Mouse (Mus musculus) gastrocnemius, postnatal 25 days (tissue): Measurements from ENCODE around the gene Dmpk. TPM values are rescaled to one million over a fixed set of nuclear protein-coding genes. Genes with fewer than 3 reads are reported as not detected.
A peak's percentile ranks its signal among the peaks of the same experiment; 100 is the strongest.
"Not testable (repeated sequence)": the region's sequence is repeated elsewhere in the genome, so short reads cannot be mapped to it uniquely, and the experiment has no call there.

Source experiments
- DNase-seq: peaks from one replicate; pipeline ENCODE4 v3.0.0; 2022
- long read RNA-seq, 2 experiments: library from polyadenylated mRNA; stranded (forward); transcript quantifications; one replicate each; pipeline ENCODE4 v2.0.0; 2021
- total RNA-seq, 2 experiments: library from RNA; stranded (reverse); gene quantifications; 1 replicate in 1 of 2; 2 replicates in 1 of 2; pipeline ENCODE4 v1.2.3; 2021

Gene Dmpk
- 100 to 1,000 TPM; 315 to 350 TPM for total RNA-seq
- long read RNA-seq, experiment 1, transcript Dmpk-210 (2 exons, 592 nt): minor isoform, 5 of 219 reads
- long read RNA-seq, experiment 1, transcript Dmpk-201 (15 exons, 2,761 nt): major isoform, 28 of 219 reads
- long read RNA-seq, experiment 1, partial matches to known transcripts: 59 of 219 reads
- long read RNA-seq, experiment 1, other reads (novel, unspliced or antisense): 124 of 219 reads
- long read RNA-seq, experiment 2, transcript Dmpk-201 (15 exons, 2,761 nt): major isoform, 35 of 217 reads
- long read RNA-seq, experiment 2, partial matches to known transcripts: 57 of 217 reads
- long read RNA-seq, experiment 2, other reads (novel, unspliced or antisense): 118 of 217 reads

- DNase-seq: peak; percentile 65
Measured at GRCm38 (mm10) chr7:19083701-19084100, at the start of gene Dmpk. Gene Dmpk, plus strand, starts transcription at chr7:19083849.

DNA sequence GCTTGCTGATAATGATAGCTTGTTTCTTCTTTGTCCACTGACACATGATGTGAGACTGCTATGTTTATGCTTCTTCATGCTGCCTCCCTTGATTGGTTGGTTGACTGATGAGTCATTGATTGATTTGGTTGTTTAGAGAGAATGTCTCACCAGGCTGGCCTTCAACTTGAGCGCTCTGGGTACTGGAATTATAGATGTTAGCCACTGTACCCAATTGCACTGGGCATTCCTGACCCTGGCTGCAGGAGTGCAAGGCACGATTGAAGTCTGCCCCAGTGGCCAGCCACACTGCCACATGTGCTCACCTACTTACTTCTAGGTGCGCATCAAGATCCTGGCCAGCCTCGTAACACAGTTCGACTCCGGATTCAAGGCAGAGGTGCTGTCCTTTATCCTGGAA, 39.0 kb upstream of the Dmpk start:
- no peak for DNase-seq

DNA sequence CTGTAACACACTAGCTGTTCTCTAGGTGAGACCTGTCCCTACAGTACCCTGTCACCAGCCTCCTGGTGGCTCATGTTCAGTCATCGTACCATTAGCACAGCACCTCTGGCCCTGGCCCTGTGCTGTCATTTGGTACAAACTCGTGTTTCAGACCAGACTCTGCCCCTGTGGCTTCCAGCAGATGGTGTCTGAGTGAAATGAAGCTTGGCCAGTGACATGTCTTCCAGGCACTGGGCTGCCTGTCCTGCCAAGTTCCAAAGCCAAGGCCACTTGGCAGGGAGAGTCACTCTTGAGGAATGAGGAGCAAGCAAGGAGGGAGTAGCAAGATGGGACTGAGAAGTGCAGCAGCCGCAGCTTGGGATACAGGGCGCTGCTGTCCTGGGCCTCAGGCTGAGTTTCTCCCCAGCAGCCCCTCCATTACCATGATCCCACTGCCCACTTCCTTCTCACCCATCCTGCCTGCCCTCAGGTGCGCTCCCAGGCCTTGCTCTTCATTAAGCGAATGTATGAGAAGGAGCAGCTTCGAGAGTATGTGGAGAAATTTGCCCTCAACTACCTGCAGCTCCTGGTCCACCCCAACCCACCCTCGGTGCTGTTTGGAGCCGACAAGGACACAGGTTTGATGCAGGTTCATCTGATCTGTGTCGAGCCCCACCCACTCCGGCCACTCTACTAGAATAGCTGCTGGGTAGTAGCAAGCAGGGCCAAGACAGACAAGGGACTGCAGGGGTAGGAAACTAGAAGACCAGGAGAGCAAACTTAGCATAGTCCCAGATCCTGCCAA, 37.2 kb upstream of the Dmpk start:
- DNase-seq: peak; percentile 81

GRCm38 (mm10) chr7:19048006-19048527, 35.6 kb upstream of the Dmpk start:
- no peak for DNase-seq

DNA sequence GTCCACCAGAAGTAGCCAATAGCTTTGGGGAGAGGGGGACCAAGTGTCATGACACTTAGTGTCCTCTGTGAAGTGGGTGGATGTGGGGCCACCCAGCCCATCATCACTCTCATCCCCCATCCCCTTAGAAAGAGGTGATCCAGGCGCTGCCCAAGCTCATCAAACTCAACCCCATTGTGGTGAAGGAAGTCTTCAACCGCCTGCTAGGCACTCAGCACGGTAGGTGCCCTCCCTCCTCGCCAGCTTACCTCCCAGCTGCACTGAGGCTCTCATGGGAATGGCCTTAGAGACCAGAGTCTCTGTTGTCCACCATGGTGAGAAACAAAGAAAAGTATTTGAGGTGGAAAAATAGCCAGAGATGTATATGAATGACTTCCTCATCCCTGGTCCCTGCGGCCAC, 34.4 kb upstream of the Dmpk start:
- DNase-seq: no peak

DNA sequence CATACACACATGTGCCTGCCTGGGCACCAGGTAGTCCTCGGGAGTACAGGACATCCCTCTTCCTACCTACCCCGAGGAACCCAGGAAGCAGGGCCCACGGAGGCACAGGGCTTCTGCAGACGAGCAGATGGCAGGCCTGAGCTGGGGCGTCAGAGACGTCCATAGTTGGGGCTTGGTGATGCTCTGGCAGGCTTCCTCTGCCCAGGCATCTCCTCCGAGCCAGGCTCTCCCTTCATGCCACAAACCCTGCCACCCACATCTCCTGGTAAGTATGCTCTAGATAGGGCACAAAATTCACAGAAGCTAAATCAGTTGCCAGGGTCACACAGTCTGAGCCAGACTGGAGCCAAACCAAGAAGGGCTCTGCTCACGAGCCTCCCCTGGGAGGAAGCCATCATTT, 33.5 kb upstream of the Dmpk start:
- no peak for DNase-seq

GRCm38 (mm10) chr7:19051161-19051560, 32.5 kb upstream of the Dmpk start:
- no peak for DNase-seq

DNA sequence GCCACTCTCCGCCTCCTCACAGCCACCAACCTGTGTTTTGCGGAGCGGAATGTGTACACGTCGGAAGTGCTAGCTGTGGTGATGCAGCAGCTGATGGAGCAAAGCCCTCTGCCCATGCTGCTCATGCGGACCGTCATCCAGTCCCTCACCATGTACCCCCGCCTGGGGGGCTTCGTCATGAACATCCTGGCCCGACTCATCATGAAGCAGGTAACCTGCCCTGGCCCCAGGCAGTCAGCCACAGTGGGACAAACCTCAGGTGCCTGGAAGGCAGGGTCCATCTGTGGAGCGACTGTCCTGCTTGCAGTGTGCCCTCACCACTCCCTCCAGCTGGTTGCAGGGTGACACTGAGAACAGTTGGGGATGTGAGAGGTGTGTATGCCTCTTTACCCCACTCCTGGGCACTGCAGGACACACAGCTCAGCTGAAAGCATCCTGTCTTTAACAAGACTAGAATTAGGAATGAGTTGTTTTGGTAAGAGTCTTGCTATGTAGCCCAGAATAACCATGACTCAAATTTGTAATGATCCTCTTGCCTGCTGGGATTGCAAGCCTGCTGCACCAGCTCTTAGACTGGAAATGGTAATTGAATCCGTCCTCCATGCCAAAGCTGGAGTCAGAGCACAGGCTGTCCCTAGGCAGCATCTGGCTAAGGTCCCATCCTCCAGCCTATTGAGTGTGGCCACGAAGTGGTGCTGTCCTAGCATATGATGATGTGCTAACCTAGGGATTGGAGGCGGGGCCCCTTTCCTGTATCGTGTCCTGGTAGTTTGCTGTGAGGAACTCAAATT, 31.1 kb upstream of the Dmpk start:
- peak; percentile 75 for DNase-seq

DNA sequence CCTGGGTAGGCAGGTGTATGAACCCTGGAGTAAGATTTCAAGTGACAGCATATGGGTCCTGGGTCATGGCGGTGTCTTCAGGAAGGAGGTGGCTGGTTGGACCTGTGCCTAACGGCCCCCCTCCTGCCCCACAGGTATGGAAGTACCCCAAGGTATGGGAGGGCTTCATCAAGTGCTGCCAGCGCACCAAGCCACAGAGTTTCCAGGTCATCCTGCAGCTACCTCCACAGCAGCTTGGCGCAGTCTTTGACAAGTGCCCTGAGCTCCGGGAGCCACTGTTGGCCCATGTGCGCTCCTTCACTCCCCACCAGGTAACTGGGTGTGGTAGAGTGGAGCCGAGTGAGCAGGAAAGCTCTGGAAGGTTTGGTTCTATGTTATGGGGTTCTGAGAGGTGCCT, 30.5 kb upstream of the Dmpk start:
- no peak for DNase-seq

DNA sequence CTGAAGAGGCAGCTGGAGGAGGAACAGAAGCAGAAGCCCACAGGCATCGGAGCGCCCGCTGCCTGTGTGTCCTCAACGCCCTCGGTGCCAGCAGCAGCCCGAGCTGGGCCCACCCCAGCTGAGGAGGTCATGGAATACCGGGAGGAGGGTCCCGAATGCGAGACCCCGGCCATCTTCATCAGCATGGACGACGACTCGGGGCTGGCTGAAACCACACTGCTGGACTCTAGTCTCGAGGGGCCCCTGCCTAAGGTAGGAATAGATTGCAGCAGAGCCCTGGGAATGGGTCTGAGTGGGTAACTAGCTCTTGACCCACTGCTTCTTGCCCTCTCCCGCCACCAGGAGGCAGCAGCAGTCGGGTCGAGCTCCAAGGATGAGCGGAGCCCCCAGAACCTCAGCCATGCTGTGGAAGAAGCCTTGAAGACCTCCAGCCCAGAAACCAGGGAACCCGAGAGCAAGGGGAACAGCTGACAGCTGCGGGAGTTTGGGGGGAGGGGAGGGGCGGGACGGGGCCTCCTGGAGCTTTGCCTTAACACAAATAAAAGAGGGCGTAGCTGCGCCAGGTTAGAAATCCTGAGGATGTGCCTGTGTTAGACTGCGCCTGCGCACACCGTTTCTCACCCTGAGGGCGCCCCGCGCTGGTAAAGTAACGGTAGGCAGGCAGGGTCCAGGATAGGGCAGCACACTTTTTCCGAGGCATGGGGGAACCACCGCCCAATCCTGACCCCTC, 29.4 kb upstream of the Dmpk start, which contains the start of gene Rsph6a:
Rsph6a (plus strand) TSS at position 644 of the 730 bp plus-strand sequence.
- DNase-seq: no peak

DNA sequence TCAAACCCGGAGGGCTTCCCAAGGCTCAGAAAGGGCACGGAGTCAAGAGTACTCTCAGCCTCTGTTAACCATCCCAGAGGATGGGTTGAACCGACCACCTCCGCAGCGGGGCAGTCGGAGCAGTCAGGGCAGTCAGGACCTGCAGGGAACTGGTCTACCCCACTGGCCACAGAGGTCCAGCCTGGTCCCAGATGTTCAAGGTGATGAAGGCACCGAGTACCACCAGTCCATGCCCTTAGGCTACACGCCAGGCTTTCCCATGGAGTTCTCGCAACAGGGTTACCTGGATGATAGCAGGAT, 28.9 kb upstream of the Dmpk start:
- DNase-seq: no peak

DNA sequence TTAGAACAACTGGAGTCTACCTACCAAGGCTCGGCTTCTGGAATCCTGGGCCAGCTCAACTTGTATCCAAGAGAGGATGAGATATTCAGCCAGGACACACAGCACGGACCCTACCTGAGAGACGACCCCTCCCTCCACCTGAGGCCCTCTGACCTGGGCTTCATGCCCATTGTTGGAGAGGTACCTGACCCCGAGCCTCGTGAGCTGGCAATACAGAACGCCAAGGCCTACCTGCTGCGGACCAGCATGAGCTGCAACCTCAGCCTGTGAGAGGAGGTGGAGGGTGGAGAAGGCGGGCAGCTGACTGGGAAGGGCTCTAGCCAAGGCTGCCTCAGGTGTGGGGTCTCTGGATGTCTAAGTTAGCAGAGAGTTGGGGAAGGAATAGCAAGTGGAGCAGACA, 28.5 kb upstream of the Dmpk start:
- DNase-seq: no peak

- DNase-seq: no peak
Measured at GRCm38 (mm10) chr7:19057405-19057804, 26.2 kb upstream of the Dmpk start.

DNA sequence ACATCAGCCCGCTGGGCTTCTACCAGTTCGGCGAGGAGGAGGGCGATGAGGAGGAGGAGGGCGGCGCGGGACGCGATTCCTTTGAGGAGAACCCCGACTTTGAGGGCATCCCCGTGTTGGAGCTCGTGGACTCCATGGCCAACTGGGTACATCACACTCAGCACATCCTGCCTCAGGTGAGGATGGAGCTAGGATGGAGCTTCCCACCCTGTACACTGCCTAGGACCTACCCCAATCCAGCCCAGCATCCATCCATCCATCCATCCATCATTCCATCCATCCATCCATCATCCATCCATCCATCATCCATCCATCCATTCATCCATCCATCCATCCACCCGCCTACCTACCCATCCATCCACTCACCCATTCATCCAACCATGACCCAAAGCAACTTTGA, 17.8 kb upstream of the Dmpk start:
- DNase-seq: no peak

- DNase-seq: no peak
Measured at GRCm38 (mm10) chr7:19067063-19067462, 16.6 kb upstream of the Dmpk start.

DNA sequence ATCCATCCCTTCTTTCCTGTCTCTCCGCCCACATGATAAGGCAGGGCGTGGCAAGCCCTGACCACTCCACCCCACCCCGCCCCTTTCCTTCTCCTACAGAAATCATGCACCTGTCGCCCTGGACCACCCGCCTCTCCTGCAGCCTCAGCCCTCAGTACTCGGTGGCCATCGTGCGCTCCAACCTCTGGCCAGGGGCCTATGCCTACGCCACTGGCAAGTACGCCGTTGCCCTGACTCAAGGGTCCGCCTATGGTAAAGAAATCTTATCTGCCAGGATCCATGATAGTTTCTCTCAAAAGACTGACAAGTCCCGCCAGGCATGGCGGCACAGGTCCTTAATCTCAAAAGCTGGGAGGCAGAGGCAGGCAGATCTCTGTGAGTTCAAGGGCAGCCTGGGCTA, 15.7 kb upstream of the Dmpk start:
- no peak for DNase-seq

DNA sequence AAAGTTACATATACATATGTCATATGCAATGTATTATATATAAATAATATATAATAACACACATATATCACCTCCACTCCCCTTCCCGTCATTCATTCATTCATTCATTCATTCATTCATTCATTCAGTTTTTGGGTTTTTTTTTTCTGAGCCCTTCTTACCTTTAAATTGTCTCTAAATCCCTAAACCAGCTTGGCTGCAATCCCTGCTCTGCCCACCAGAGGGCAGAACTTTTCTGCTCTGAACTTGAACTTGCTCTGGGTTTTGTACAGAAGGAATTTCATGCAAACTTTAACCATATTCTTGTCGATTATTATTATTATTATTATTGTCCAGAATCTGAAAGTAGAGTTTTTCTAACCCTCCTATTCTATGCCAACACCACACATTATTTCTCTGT, 14.9 kb upstream of the Dmpk start:
- no peak for DNase-seq

- DNase-seq: no peak
Measured at GRCm38 (mm10) chr7:19069500-19069899, 14.1 kb upstream of the Dmpk start.

- not testable (repeated sequence) for DNase-seq
Measured at GRCm38 (mm10) chr7:19071024-19071423, 12.6 kb upstream of the Dmpk start.

DNA sequence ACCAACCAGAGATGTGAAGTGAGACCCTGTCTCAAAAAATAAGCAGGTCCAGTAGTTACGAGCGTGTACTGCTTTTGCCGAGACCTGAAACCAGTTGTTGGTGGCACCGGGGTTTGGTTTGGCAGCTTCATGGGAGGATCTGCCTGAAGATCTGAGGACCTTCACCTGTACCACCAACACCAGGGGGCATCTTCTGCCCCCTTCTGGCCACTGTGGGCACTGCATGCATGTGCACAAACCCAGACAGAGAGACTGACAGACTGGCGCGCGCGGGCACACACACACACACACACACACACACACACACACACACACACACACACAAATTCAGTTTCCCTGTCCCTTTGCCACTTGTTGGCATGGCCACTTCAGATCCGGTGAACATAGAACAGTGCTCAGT, 10.1 kb upstream of the Dmpk start:
- no peak for DNase-seq

DNA sequence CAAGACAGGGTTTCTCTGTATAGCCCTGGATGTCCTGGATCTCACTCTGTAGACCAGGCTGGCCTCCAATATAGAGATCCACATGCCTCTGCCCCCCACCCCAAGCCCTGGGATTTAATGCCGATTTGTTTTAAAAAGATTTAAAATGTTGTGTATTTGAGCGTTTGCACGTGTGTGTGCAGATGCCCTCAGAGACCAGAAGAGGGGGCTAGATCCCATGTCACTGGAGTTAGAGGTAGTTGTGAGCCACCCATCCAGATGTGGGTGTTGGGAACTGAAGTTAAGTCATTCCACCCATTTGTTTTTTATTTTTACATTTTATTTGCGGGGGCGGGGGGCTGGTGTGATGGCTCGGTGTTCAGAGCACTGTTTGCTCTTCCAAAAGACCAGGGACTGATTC, 9.2 kb upstream of the Dmpk start:
- DNase-seq: no peak

DNA sequence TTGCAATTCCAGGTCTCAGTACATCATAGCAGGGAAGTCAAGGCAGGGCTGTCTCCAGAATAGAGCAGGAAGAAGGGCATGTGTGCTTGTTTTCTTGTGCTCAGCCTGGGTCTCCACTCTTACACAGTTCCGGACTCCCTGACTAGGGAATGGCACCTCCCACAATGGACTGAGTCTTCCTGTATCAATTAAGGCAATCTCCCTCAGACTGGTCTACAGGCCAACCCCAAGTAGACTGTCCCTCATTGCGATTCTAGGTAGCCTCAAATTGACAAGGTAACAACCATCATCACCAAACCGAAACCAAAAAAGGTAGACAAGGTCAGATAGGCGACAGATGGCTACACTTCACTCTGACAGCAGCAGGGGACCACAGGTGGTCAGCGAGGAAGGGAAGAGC, 8.4 kb upstream of the Dmpk start:
- DNase-seq: no peak
